In genomic region chr10:53813244-53813620, GRCm38 (mm10) we compare ENCODE assay signal across 12 mouse cellular contexts.
"Had no signal": no experiment of that assay in that cellular context is flagged by ENCODE, and none has a peak within 500 bp of the region (broad histone marks: within the 10 kb centered on the region; RNA-seq: fewer than 3 reads in every experiment).

No protein-coding gene starts in this region.

- H3K36me3 ChIP-seq: limb, embryonic 12.5 days; liver, embryonic 15.5 days; midbrain, embryonic 13.5 days had no signal

- H3K27ac ChIP-seq: limb, embryonic 12.5 days; liver, embryonic 15.5 days; midbrain, embryonic 13.5 days; stomach, postnatal 0 days had no signal

- DNase-seq: kidney, postnatal 25 days; layer of hippocampus, postnatal 36 days; lung, adult 2 months; right cerebral cortex, adult 18-20 months; right cerebral cortex, postnatal 25 days; thymus, postnatal 4 days had no signal

- H3K9me3 ChIP-seq: liver, embryonic 15.5 days; midbrain, embryonic 13.5 days had no signal

- H3K4me2 ChIP-seq: limb, embryonic 12.5 days; liver, embryonic 11.5 days; liver, embryonic 15.5 days; midbrain, embryonic 13.5 days had no signal

- H3K27me3 ChIP-seq: limb, embryonic 12.5 days; liver, embryonic 15.5 days; midbrain, embryonic 13.5 days had no signal

- H3K9ac ChIP-seq: limb, embryonic 12.5 days; liver, embryonic 15.5 days; midbrain, embryonic 13.5 days had no signal

- H3K4me3 ChIP-seq: limb, embryonic 12.5 days; liver, embryonic 15.5 days; midbrain, embryonic 13.5 days had no signal

- H3K4me1 ChIP-seq: limb, embryonic 12.5 days; liver, embryonic 15.5 days; midbrain, embryonic 13.5 days had no signal

- ATAC-seq: lung, postnatal 0 days; midbrain, embryonic 13.5 days had no signal
